Mouse (Mus musculus) stomach, embryonic 16.5 days (tissue): ENCODE measurements around the gene Tubal3. TPM values are rescaled to one million over a fixed set of nuclear protein-coding genes. Genes with fewer than 3 reads are reported as not detected.
A peak's percentile ranks its signal among the peaks of the same experiment; 100 is the strongest.
"Not testable (repeated sequence)": the region's sequence is repeated elsewhere in the genome, so short reads cannot be mapped to it uniquely, and the experiment has no call there.

ENCODE experiments used
- ATAC-seq: fragments of 200-750 bp; cut with Nextera tagmentation; 2 replicates; pipeline ENCODE4 v1.8.0; 2017; ENCODE audit warnings: moderate number of reproducible peaks, moderate TSS enrichment; ENCODE audit not compliant: insufficient read depth, low FRiP score
- H3K27ac ChIP-seq: fragments of 300-500 bp; sonication (generic); 2 replicates; pipeline ENCODE4 v1.5.1; 2014; ENCODE audit warnings: low read length
- H3K27me3 ChIP-seq: fragments of 300-500 bp; sonication (generic); 2 replicates; pipeline ENCODE4 v1.6.1; 2014; ENCODE audit warnings: low read length, control low read depth, mixed read lengths; ENCODE audit not compliant: control insufficient read depth, insufficient read depth
- H3K36me3 ChIP-seq: fragments of 300-500 bp; sonication (generic); 2 replicates; pipeline ENCODE4 v1.6.1; 2014; ENCODE audit warnings: low read length; ENCODE audit not compliant: control insufficient read depth, insufficient read depth
- H3K4me1 ChIP-seq: fragments of 300-500 bp; sonication (generic); 2 replicates; pipeline ENCODE4 v1.6.1; 2014; ENCODE audit warnings: low read length, control low read depth, mixed read lengths; ENCODE audit not compliant: control insufficient read depth, insufficient read depth
- H3K4me2 ChIP-seq: fragments of 300-500 bp; sonication (generic); 2 replicates; pipeline ENCODE4 v1.6.1; 2014; ENCODE audit warnings: low read depth, low read length, mixed read lengths
- H3K4me3 ChIP-seq: fragments of 300-500 bp; sonication (generic); replicated peaks from 2 replicates; pipeline ENCODE4 v1.5.1; 2014; ENCODE audit warnings: mild to moderate bottlenecking, low read length
- H3K9ac ChIP-seq: fragments of 300-500 bp; sonication (generic); 2 replicates; pipeline ENCODE4 v1.6.1; 2014; ENCODE audit warnings: low read length
- H3K9me3 ChIP-seq: fragments of 300-500 bp; sonication (generic); replicated peaks from 2 replicates; pipeline ENCODE4 v1.6.1; 2016; ENCODE audit warnings: low read length, control low read depth; ENCODE audit not compliant: control insufficient read depth
- WGBS: fragments of 180-500 bp; shearing (Covaris S2); extraction: QIAGEN DNeasy Blood & Tissue Kit; methylation state at CpG from one replicate; pipeline ENCODE4 v1.1.7; 2014; 5-methylcytosine and 5-hydroxymethylcytosine counted together
- polyA plus RNA-seq: library from polyadenylated mRNA; unstranded; fragments of >200 nt; fragmentation: Nextera tagmentation; extraction: Ambion mirVana; gene quantifications from 2 replicates; pipeline ENCODE4 v1.2.1, GENCODE M21; 2015

Tubal3 gene
- polyA plus RNA-seq, 1 experiment from 2014 or later: 3.9 TPM

DNA sequence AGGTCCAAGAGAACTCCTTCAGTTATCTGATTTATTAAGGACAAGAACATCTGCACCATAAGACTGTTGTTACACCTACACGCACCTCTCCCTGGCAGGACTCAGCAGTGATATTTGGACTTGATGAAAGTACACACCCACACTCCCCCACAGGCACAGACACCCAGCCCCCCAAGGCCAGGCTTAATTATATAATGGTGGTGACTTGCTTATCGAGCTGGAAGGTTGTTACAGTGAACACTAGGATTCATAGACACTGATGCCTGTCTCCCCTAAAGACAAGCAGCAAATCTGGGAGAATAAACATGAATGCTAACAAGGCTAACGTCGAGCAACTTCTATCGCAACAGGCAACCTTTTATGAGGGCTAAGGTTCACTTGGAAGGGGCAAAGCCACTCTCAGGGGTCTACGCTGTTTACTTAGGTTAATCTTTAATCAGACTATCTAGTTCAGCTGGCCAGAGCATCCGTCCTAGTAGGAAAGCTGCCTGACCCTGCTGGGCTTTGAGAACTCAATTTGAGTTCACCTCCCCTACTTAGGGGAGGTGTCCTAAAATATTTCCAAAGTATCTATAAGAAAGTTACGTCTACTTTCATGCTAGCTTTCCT lies 26.5 kb upstream of the Tubal3 start:
- WGBS: 27% methylated on average over 8 of the region's 8 CpGs

GRCm38 (mm10) chr13:3892601-3893000 lies 25.5 kb upstream of the Tubal3 start:
- Histone ChIP-seq H3K27ac (peak overlapping the region; percentile 72), H3K4me1 (peaks cover 4% of the 10 kb centered on the region)
- 10% methylated on average over 7 of the region's 7 CpGs for WGBS

More for the DNA sequence above, 26.5 kb upstream of the Tubal3 start:
- Histone ChIP-seq H3K36me3 (peaks cover 17% of the 10 kb centered on the region), H3K4me1 (peaks cover 4% of the 10 kb centered on the region), H3K4me3 (peak overlapping the region; percentile 68), H3K27me3 (no peaks in the 10 kb centered on the region), H3K4me2 (peak overlapping the region; percentile 67), H3K9me3 (no peaks in the 10 kb centered on the region), H3K9ac (peak overlapping the region; percentile 65), H3K27ac (peak overlapping the region; percentile 72)
- ATAC-seq: no peak

GRCm38 (mm10) chr13:3893126-3893734 lies 24.8 kb upstream of the Tubal3 start:
- Histone ChIP-seq H3K27ac (peak overlapping the region; percentile 83), H3K4me3 (peak overlapping the region; percentile 68), H3K36me3 (peaks cover under 1% of the 10 kb centered on the region; the same call in 1 of the 2 replicates), H3K9me3 (no peaks in the 10 kb centered on the region), H3K9ac (peak overlapping the region; percentile 83), H3K4me1 (peaks cover 4% of the 10 kb centered on the region), H3K27me3 (no peaks in the 10 kb centered on the region), H3K4me2 (peak overlapping the region; percentile 67)
- under 1% methylated on average over 35 of the region's 35 CpGs for WGBS
- peak; percentile 98 for ATAC-seq

More at GRCm38 (mm10) chr13:3892601-3893000, 25.5 kb upstream of the Tubal3 start:
- peak overlapping the region; percentile 71 for H3K9ac ChIP-seq
- peaks cover 7% of the 10 kb centered on the region for H3K36me3 ChIP-seq
- ATAC-seq: no peak
- no peaks in the 10 kb centered on the region for H3K9me3 ChIP-seq
- H3K4me3 ChIP-seq: peak overlapping the region; percentile 68
- no peaks in the 10 kb centered on the region for H3K27me3 ChIP-seq
- H3K4me2 ChIP-seq: peak overlapping the region; percentile 67

GRCm38 (mm10) chr13:3894549-3894948 lies 23.5 kb upstream of the Tubal3 start:
- H3K4me1 ChIP-seq: peaks cover 4% of the 10 kb centered on the region; the same call in 1 of the 2 replicates
- 71% methylated on average over 8 of the region's 8 CpGs for WGBS
- H3K27me3 ChIP-seq: no peaks in the 10 kb centered on the region
- no peak overlapping the region for H3K4me3 ChIP-seq
- no peak for ATAC-seq
- H3K4me2 ChIP-seq: no peak overlapping the region
- no peaks in the 10 kb centered on the region for H3K36me3 ChIP-seq
- H3K9ac ChIP-seq: 0 out of 2 replicates have a peak overlapping the region, but pooled peaks have one; percentile 26
- H3K27ac ChIP-seq: no peak overlapping the region
- H3K9me3 ChIP-seq: no peaks in the 10 kb centered on the region

GRCm38 (mm10) chr13:3895397-3895980 lies 22.6 kb upstream of the Tubal3 start:
- Histone ChIP-seq H3K36me3 (no peaks in the 10 kb centered on the region), H3K4me1 (no peaks in the 10 kb centered on the region), H3K4me2 (no peak overlapping the region), H3K9me3 (no peaks in the 10 kb centered on the region), H3K27me3 (no peaks in the 10 kb centered on the region), H3K9ac (no peak overlapping the region), H3K4me3 (no peak overlapping the region), H3K27ac (no peak overlapping the region)
- 59% methylated on average over 8 of the region's 8 CpGs for WGBS
- ATAC-seq: no peak

- H3K36me3 ChIP-seq: no peaks in the 10 kb centered on the region
- no peak overlapping the region for H3K27ac ChIP-seq
- no peak overlapping the region for H3K4me3 ChIP-seq
- H3K9me3 ChIP-seq: no peaks in the 10 kb centered on the region
- H3K27me3 ChIP-seq: no peaks in the 10 kb centered on the region
- H3K9ac ChIP-seq: no peak overlapping the region
- H3K4me1 ChIP-seq: no peaks in the 10 kb centered on the region
- ATAC-seq: no peak
- no peak overlapping the region for H3K4me2 ChIP-seq
- WGBS: 83% methylated on average over 6 of the region's 6 CpGs
Measured at GRCm38 (mm10) chr13:3896032-3896431, 22.0 kb upstream of the Tubal3 start.

DNA sequence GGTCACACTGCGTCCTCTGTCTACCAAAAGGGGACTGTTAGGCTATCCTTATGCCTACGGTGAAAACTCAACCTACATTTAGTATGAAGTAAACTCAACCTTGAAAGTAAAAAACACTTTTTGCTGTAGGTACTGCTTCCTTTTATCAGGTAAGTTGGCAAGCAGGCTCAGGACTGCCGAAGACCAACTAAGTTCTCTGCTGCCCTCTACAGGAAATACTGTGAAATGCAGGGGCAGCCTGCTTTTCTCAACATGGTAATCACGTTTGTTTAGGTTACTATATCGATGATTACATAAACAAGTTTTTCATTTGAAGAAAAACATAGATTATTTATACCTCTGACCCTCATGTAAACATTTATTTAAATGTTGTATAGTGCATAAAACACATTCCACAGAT lies 21.2 kb upstream of the Tubal3 start:
- H3K27ac ChIP-seq: no peak overlapping the region
- no peak overlapping the region for H3K4me2 ChIP-seq
- no peaks in the 10 kb centered on the region for H3K4me1 ChIP-seq
- ATAC-seq: no peak
- H3K9ac ChIP-seq: no peak overlapping the region
- no peaks in the 10 kb centered on the region for H3K27me3 ChIP-seq
- no peaks in the 10 kb centered on the region for H3K36me3 ChIP-seq
- 29% methylated on average over 5 of the region's 5 CpGs for WGBS
- no peaks in the 10 kb centered on the region for H3K9me3 ChIP-seq
- no peak overlapping the region for H3K4me3 ChIP-seq

DNA sequence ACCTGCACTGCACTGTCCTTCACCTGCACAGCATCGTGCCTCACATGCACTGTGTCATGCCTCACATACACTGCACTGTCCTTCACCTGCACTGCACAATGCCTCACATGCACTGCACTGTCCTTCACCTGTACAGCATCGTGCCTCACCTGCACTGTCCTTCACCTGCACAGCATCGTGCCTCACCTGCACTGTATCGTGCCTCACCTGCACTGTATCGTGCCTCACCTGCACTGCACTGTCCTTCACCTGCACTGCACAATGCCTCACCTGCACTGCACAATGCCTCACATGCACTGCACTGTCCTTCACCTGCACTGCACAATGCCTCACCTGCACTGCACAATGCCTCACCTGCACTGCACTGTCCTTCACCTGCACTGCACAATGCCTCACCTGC lies 19.9 kb upstream of the Tubal3 start:
- not testable (repeated sequence) for H3K9me3 ChIP-seq, H3K27ac ChIP-seq, H3K9ac ChIP-seq, H3K4me2 ChIP-seq, H3K4me3 ChIP-seq, H3K4me1 ChIP-seq, H3K27me3 ChIP-seq, H3K36me3 ChIP-seq, ATAC-seq
- 94% methylated on average over 5 of the region's 5 CpGs for WGBS

DNA sequence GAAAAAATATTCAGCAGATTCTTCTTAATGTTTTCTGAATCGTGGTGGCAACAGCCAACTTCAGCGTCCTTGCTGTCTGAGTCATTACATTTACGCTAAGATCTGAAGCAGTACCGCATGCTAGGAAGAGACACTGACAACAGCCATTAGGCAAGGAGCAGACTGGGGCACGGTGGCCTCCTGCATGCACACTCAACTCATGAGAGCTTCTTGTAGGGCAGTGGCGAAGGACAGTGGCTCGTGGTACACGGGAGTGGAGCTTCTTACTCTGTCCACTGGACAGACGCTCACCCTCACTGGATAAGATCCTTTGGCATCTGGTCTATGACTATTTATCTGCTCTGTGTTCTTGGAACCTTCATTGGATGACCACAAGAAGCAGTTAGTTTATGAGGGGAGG lies 18.8 kb upstream of the Tubal3 start:
- Histone ChIP-seq H3K9ac (no peak overlapping the region), H3K27me3 (no peaks in the 10 kb centered on the region), H3K4me2 (no peak overlapping the region), H3K36me3 (no peaks in the 10 kb centered on the region), H3K27ac (no peak overlapping the region), H3K4me3 (no peak overlapping the region), H3K4me1 (no peaks in the 10 kb centered on the region), H3K9me3 (no peaks in the 10 kb centered on the region)
- 89% methylated on average over 9 of the region's 9 CpGs for WGBS
- no peak for ATAC-seq
